Mouse (Mus musculus) G1E (cell line): Measurements from ENCODE around the gene Zgpat. TPM values are rescaled to one million over a fixed set of nuclear protein-coding genes. Genes with fewer than 3 reads are reported as not detected.

ENCODE experiments used
- ATAC-seq: 2 replicates; pipeline ENCODE4 v1.8.0; 2016; ENCODE audit warnings: mild to moderate bottlenecking; ENCODE audit not compliant: insufficient number of reproducible peaks, poor library complexity, low FRiP score, severe bottlenecking; ENCODE audit errors: extremely low read depth
- DNase-seq: peaks from one replicate; pipeline ENCODE4 v3.0.0; 2012; ENCODE audit warnings: low spot score
- H3K27me3 ChIP-seq: 2 replicates; pipeline ENCODE4 v1.6.1; 2012; ENCODE audit warnings: mild to moderate bottlenecking, low read length, inconsistent platforms; ENCODE audit not compliant: insufficient read depth
- H3K36me3 ChIP-seq: replicated peaks from 2 replicates; pipeline ENCODE3; 2012; ENCODE audit warnings: mild to moderate bottlenecking, inconsistent platforms
- H3K4me1 ChIP-seq: 2 replicates; pipeline ENCODE4 v1.6.1; 2012; ENCODE audit warnings: low read depth, low read length, inconsistent platforms, mixed read lengths; ENCODE audit not compliant: insufficient read depth
- H3K4me3 ChIP-seq: 2 replicates; pipeline ENCODE4 v1.5.1; 2012; ENCODE audit warnings: low read depth, mild to moderate bottlenecking, inconsistent platforms, low read length, moderate library complexity, mixed read lengths
- H3K9me3 ChIP-seq: replicated peaks from 2 replicates; pipeline ENCODE4 v1.6.1; 2012; ENCODE audit warnings: inconsistent platforms
- CTCF ChIP-seq: IDR thresholded peaks from 2 replicates; pipeline ENCODE4 v1.5.1; 2012; ENCODE audit warnings: low read depth, low read length, inconsistent platforms, mixed read lengths
- GATA1 ChIP-seq: IDR thresholded peaks from 2 replicates; pipeline ENCODE4 v1.6.1; 2012; ENCODE audit warnings: borderline replicate concordance, low read length, inconsistent platforms, mixed read lengths
- GATA2 ChIP-seq: IDR thresholded peaks from 2 replicates; pipeline ENCODE4 v1.6.1; 2012; ENCODE audit warnings: low read depth, low read length, inconsistent platforms, borderline replicate concordance
- POLR2AphosphoS5 ChIP-seq: IDR thresholded peaks from 2 replicates; pipeline ENCODE4 v1.6.1; 2012; ENCODE audit warnings: low read depth, low read length, inconsistent platforms; ENCODE audit not compliant: insufficient replicate concordance
- TAL1 ChIP-seq: conservative IDR thresholded peaks from 2 replicates; pipeline ENCODE4 v1.6.1; 2012; ENCODE audit warnings: low read depth, low read length, inconsistent platforms, mixed read lengths
- polyA plus RNA-seq: library from polyadenylated mRNA; stranded (reverse); fragments of >175 nt; gene quantifications from 2 replicates; pipeline ENCODE4 v1.2.3, GENCODE M21; 2012
- total RNA-seq, 2 experiments: library from RNA; stranded (forward) in 1 of 2; stranded (reverse) in 1 of 2; fragments of 200-1000 nt in 1 of 2; fragments of >200 nt in 1 of 2; fragmentation: Nextera tagmentation in 1 of 2; gene quantifications; 2 replicates each; pipeline ENCODE4 v1.2.3; 2014 to 2017

The Zgpat gene
- total and polyA plus RNA-seq, 3 experiments, result 22.2 to 40.5 (median 28.1) TPM

DNA sequence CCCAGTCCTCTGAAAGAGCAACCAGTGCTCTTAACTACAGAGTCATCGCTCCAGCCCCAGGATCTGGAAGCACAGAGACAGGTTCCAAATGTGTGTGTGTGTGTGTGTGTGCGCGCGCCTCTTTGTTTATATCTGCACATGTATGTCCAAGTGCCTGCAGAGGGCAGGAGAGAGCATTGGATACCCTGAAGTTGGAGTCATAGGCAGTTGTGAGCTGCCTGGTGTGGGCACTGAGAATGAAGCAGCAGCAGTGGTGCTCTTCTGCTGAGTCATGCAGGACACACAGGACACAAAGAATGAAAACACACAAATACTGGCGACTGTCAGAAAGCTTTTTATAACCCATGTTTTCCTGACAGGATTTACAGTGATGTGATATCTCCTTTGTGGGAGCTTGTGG is 5.3 kb downstream of the Zgpat start:
- DNase-seq, result no peak
- Histone ChIP-seq H3K9me3 (no peaks in the 10 kb centered on the region), H3K4me1 (peaks cover 38% of the 10 kb centered on the region), H3K36me3 (peaks cover 69% of the 10 kb centered on the region), H3K4me3 (no peak overlapping the region), H3K27me3 (no peaks in the 10 kb centered on the region)
- TF ChIP-seq GATA2, result no peak
- no peak for TF ChIP-seq POLR2AphosphoS5
- TF ChIP-seq GATA1, result no peak
- TF ChIP-seq TAL1, result no peak
- no peak for TF ChIP-seq CTCF
- ATAC-seq, result no peak

DNA sequence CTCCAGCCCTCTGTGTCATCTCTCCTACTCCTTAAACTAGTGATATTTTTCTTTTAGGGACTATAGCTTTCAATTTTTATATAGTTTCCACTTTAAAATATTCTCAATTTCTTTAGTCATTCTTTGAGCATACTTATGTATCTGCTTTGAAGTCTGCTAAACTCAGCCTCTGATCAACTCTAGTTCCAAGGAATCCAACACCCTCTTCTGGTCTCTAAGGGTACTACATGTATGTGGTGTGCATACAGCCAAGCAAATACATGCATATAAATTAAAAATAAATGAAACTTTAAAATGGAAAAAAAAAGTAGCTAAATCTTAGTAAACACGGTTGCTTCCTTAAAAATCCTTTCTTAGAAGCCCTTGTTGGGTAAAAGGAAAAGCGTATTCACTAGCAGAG is 11.1 kb downstream of the Zgpat start:
- H3K4me3 ChIP-seq, result no peak overlapping the region
- peaks cover 89% of the 10 kb centered on the region for H3K36me3 ChIP-seq
- no peaks in the 10 kb centered on the region for H3K9me3 ChIP-seq
- DNase-seq (no peak), ATAC-seq (no peak)
- no peaks in the 10 kb centered on the region for H3K27me3 ChIP-seq
- TF ChIP-seq CTCF (peak; percentile 4; the same call in 1 of the 2 replicates), TAL1 (no peak), GATA2 (no peak)
- peaks cover 10% of the 10 kb centered on the region for H3K4me1 ChIP-seq

DNA sequence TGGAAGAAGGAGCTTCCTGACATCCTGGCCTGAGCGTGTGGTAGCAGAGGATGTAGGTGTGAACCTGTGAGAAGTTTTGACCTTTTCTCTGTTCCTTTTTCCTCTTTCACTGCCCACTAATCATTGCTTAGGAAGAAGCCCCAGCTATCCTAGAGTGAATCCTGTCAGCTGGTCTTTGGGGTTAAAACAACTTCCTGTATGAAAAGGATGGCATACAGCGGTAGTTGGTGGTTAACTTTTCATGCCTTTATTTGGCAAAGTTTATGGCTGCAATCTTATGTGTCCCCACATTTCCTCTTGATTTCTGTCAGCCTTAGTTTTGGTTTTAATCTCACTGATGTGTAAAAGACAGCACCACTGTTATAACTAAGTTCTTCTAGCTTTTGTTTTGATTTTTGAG is 12.5 kb downstream of the Zgpat start:
- ATAC-seq, result no peak
- Histone ChIP-seq H3K27me3 (no peaks in the 10 kb centered on the region), H3K9me3 (no peaks in the 10 kb centered on the region), H3K4me1 (peaks cover 10% of the 10 kb centered on the region), H3K36me3 (peaks cover 90% of the 10 kb centered on the region), H3K4me3 (no peak overlapping the region)
- no peak for DNase-seq
- TF ChIP-seq GATA2 (no peak), GATA1 (no peak), TAL1 (no peak), CTCF (no peak)

DNA sequence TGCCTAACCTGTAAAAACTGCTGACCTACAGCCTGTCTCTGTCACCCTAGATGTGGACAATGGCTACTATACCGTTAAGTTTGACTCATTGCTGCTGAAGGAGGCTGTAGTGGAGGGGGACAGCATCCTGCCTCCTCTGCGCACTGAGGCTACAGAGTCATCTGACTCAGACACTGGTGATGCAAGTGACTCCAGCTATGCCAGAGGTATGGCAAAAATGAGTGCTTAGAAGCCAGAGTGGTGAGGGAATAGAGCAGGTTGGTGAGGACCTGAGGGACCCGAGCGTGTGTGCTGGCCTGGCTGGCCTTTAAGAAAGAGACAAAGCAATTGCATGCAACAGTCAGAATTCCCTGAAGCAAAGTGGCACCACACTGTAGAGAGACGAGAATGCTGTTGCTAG is 14.0 kb downstream of the Zgpat start:
- Histone ChIP-seq H3K27me3 (no peaks in the 10 kb centered on the region), H3K9me3 (no peaks in the 10 kb centered on the region), H3K4me1 (peaks cover 6% of the 10 kb centered on the region), H3K36me3 (peaks cover 96% of the 10 kb centered on the region), H3K4me3 (no peak overlapping the region)
- DNase-seq (no peak), ATAC-seq (no peak)
- no peak for TF ChIP-seq TAL1
- TF ChIP-seq POLR2AphosphoS5, result no peak
- TF ChIP-seq GATA1, result no peak
- no peak for TF ChIP-seq GATA2
- TF ChIP-seq CTCF, result no peak

DNA sequence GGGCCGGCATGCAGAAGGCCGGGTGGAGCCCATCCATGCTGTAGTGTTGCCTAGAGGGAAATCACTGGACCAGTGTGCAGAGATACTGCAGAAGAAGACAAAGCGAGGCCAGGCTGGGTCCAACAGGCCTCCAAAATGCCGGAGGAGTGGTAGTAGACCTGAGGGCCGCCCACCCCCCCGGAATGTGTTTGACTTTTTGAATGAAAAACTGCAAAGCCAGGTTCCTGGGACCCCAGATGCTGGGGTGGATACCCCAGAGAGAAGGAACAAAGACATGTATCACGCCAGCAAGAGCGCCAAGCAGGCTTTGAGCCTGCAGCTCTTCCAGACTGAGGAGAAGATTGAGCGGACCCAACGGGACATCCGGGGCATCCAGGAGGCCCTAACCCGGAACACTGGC is 15.1 kb downstream of the Zgpat start, which contains the start of gene Lime1:
TSS of gene Lime1 (plus strand) at position 301 of the 400 bp plus-strand sequence.
- Histone ChIP-seq H3K4me3 (no peak within 1 kb of the TSS), H3K36me3 (peaks cover 97% of the 10 kb centered on the region), H3K4me1 (no peaks in the 10 kb centered on the region), H3K9me3 (no peaks in the 10 kb centered on the region), H3K27me3 (no peaks in the 10 kb centered on the region)
- DNase-seq (no peak), ATAC-seq (no peak)
- TF ChIP-seq CTCF, result no peak
- TF ChIP-seq TAL1, result no peak
- TF ChIP-seq GATA2, result no peak
- TF ChIP-seq GATA1, result no peak
- no peak for TF ChIP-seq POLR2AphosphoS5

DNA sequence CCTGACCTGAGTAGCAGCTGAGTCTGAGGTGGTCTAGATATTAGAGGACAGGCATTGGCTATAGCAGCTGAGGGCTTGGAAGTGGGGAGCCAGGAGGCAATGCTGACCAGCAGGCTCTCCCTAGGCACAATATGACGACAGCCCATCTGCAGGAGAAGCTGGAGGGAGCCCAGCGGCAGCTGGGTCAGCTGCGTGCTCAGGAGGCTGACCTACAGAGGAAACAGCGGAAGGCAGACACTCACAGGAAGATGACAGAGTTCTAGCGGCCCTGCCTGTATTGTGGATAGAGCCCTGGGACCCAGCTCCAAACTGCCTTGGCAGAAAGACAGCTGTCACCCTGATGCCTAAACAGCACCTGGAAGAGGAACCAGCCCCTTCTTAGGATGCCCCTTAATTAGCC is 15.5 kb downstream of the Zgpat start:
- no peaks in the 10 kb centered on the region for H3K27me3 ChIP-seq
- peaks cover 97% of the 10 kb centered on the region for H3K36me3 ChIP-seq

DNA sequence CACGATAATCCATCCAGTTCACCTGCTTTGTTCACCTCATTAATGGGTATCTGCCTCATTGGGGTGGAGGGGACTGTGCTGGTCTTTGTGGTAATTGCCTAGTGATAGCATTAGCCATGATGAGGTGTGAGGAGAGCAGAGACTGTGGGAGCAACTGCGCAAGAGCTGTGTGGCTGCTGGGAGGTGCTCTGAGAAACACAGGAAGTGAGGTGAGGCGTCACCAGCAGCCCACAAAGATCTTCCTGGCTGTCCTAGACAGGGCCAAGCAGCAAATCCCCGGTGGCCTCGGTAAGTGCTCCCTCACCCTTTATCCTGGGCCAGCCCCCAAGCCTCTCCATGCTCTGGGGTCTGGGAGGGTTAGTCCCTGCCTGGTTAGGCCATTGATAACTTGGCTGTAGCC is 16.4 kb downstream of the Zgpat start:
- Histone ChIP-seq H3K4me3 (no peak overlapping the region), H3K27me3 (no peaks in the 10 kb centered on the region), H3K9me3 (no peaks in the 10 kb centered on the region), H3K4me1 (no peaks in the 10 kb centered on the region), H3K36me3 (peaks cover 100% of the 10 kb centered on the region)
- TF ChIP-seq GATA1 (no peak), CTCF (no peak), GATA2 (no peak), TAL1 (no peak), POLR2AphosphoS5 (no peak)
- no peak for DNase-seq
- no peak for ATAC-seq

More for the DNA sequence above, 15.5 kb downstream of the Zgpat start:
- Histone ChIP-seq H3K9me3 (no peaks in the 10 kb centered on the region), H3K4me1 (no peaks in the 10 kb centered on the region), H3K4me3 (no peak overlapping the region)
- DNase-seq, result no peak
- TF ChIP-seq TAL1 (no peak), POLR2AphosphoS5 (no peak), GATA1 (no peak), CTCF (no peak), GATA2 (no peak)
- no peak for ATAC-seq
